Mouse (Mus musculus) liver (tissue): ENCODE results near the gene Ace2.
A peak's percentile ranks its signal among the peaks of the same experiment; 100 is the strongest.

ENCODE experiments used
- DNase-seq: peaks from one replicate; pipeline ENCODE4 v3.0.0-alpha.2; 2020; ENCODE audit warnings: mixed read lengths

Ace2 gene

DNA sequence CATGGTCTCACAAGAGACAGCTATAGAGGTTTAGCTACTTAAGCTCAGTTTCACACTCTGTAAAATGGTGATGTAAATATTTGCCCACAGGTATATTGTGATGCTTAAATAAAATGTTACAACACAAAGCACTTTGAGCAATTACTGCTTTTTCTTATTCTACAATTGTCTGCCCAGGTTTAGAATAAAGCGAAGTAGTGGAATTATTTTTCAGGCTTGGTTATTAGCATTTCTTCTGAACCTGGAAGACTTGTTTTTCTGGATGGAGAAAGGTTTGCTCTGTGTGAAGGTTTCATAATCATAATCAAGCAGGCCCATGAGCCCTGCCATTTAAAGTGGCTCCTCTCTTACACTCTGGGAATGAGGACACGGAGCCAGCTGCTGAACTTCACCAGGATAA lies at the start of gene Ace2:
TSS of gene Ace2 (plus strand) at position 301 of the 400 bp plus-strand sequence.
- DNase-seq, result no peak

DNA sequence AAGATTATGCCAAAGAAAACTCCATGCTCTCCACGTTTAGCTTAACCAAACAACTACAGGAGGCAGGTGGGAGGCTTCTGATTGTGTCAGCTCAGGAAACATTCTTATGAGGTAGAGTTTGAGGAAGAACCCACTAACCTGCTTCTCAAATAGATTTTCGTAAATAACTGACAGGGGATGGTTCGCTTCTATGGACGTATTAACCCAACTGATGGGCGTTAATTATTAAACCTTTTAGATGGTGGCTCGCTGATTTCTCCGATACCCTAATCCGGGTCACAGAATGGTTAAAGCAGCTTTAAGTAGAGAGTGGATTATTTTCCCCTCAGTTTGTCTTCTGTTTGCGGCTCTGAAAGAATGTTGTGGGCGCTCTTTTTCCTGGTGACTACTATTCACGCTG lies 49.2 kb upstream of the Ace2 start:
- no peak for DNase-seq

DNA sequence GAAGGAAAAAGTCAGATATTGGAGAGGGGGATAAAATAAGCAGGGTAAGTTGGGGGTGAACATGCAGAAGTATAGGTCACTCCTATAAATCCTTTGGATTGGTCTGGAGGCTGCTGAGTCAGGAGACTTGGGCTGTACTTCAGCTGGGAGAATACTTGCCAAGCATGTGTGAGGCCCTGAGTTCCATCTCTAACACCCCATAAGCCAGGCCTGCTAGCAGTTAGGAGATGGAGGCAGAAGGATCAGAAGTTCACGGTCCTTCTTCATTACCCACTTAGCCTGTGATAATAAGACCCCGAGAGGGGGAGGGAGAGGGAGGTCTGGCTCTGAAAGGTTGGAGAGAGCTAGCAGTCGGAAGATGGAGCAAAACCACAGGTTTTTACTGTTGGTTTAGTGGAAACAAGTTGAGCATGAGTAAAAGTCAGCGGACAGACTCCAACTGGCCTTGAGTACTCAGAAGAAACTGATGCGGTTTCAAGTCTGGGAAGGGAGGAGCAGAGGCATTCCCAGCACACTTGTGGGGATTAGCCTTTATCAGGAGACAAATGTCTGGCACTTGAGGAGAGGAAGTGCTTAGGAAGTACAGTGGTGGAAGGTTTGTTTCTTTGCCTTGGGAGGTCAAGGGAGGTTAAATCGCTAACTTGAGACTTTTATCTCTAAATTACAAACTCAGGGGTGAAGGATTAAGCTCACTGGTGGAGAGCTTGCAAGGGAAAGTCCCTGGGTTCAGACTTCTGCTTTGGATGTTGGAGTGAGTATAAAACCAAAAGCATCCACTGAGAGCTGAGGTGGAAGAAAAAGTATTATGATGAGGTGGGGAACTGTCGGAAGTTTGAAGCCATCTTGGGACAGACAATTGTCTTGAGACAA lies 46.6 kb upstream of the Ace2 start:
- no peak for DNase-seq

DNA sequence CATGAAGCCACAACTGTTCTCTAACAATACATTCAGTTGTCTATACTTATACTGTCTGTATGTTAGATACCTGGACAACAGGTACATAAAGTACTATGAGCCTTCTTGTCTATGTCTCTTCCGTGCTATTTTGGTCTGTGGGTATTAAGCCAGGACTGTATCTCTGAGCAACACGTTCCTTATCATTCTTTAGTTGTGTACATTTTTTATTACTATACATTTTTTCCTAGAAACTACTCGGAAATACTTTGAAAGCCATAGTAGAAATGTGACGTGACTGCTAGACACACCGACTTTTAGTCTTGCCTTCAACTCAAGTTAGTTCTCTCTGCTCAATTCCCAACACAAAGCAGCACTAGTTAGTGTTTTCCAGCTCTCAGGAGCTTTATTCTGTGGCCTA lies 45.7 kb upstream of the Ace2 start:
- DNase-seq, result no peak

DNA sequence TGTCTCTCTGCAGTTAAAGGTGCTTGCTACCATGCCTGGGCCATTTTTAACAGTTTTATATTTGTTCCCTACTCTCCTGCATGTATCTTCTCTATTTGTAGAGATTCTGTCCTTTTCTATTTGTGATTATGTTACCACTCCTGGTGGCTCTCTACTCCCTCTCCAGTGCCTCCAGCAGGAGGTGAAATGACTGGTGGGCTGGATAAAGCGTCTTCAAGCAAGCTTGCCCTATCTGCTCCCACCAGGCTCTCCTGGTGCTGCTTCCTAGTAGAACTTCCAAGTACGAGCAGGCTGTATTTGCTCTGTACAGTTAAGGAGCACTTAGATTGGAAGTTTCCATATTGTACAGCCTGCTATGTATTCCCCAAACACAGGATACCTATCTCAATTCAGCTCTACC lies 43.3 kb upstream of the Ace2 start:
- DNase-seq, result peak; percentile 35

DNA sequence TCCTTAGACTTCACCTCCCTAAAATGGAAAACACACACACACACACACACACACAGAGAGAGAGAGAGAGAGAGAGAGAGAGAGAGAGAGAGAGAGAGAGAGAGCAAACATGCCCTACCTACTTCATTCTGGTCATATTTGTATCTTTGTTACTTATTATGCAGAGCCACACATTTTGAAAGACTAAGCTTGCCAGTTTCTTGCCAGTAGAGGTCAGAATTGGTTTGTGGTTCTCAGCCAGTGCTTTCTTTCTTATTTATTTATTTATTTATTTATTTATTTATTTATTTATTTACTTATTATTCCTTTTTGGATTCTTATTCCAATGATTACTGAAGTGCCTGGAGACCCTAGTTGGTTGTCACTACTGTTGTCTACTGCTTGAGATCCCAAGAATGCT lies 37.6 kb upstream of the Ace2 start:
- no peak for DNase-seq

DNA sequence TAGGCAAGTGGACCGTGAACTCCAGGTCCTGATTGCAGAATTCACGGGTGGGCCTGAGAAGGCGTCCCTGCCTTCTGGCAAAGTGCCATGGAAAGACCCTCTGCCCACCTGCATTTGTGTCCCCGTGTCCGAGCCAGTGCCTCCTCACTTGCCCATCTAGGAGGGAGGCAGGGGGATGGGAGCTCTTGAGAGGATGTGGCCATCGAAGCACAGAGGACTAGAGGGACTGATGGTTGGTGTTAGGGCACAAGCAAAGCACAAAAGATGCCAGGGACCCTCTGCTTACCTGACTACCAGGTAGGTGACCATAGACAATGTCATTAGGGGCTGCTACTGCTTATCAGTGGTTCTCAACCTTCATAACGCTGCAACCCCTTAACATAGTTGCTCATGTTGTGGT lies 36.9 kb upstream of the Ace2 start:
- no peak for DNase-seq

DNA sequence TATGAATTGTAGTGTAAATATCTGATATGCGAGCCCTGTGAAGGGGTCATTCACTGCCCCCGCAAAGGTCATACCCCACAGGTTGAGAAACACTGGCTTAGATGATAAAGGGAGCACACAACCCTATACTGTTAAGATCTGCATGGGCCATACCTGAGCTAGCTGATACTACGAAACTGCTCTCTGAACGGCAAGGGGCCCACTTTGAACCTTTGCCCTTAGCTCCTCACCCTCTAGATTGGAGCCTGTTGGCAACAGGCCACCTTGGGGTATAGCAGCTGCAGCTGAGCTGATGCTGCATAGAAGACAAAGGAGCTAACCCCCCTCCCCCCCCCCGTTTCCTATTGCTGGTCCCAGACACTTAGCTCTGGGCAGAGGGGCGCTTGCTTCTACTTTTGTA lies 36.5 kb upstream of the Ace2 start:
- no peak for DNase-seq

DNA sequence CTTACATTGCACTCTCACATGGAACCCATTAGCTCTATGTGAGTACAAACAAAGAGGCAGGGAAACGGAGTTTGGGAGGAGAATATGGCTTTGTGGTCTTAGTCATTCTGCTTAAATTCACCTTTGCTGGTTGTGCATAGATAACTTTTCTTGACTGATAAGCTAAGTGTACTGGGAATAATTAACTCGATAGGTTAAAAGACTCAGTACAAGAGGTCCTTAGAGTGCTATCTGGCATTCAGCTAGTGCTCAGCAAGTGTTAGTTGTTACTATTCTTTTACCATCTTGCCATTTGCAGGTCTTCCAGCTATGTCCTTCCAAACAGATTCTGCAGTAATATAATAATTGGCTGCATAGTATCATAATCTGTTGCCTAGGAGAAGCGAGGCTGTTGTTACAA lies 28.0 kb upstream of the Ace2 start:
- no peak for DNase-seq

DNA sequence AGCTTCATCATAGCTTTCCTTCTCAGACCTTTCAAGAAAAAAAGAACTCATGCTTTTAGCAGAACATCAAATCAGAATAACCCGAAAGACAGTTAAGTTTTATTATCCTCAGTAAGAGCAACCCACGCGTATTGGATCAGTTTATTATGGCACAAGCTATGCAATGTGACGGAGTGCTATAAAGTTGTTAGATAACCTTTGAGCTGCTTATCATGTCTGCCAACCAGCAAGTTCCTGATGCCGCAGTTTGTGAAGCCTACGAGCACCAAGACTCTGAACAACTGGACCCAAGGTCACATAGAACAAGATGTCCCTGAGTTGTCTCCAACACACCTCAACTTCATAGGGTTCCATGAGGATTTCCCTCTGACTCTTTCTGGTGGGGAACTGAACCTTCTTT lies 25.4 kb upstream of the Ace2 start:
- DNase-seq, result no peak

DNA sequence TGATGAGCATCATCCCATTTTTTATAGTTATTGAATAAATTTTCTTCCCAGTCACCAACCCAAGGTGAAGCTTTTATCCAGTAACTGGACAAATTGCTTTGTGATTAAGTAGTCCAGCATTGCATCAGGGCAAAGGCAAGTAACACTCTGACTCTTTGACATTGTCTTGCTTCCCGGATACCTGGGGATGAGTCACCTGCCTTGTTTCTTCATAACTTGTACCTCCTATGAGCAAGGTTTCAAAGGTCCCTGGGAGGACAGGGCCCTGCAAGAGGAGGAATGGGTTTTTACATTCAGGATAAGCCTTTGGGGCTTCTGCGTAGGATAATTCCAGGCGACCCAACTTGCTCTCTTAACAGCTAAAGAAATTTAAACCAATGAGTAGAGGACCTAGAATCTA lies 15.2 kb upstream of the Ace2 start:
- no peak for DNase-seq

DNA sequence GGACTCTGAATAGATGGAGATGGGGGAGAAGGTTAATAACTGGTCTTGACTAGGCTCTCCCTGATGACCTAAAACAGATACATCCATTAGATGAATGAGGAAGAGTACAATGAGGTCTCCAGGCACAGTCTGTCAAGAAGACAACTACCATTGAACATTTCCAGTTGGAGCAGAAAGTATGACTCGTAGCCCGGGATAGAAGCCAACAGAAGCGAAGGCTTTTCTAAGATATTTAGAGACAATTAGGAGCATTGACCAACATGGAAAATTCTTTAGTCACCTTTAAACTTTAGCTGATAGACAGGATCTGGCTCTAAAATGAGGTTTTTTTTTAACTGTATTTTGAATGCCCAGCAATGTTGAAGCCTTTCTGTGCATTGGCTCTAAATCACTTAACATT lies 5.6 kb upstream of the Ace2 start:
- DNase-seq, result no peak

DNA sequence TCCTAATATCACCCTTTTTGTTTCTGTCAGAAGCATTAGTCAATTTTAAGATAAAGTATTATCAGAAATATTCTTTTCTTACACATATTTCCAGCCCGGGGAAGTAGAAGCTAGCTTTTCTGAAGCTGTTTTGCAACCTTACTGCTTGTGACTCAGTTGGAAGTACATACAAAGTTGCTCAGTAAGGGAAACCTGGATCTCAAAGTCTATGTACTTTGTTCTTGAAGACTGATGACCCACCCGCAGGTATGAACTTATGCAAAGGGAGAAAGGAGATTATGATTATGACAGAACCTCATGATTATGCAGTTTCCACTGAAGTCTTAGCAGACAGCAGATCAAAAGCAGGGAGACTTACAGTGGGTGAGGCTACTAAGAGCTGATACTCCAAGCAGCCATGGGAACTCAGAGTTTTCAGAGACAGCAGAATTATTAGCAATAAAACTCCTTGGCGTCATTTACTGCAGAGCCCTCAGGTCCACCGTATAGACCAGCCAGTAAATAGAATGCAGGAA lies 3.8 kb upstream of the Ace2 start:
- DNase-seq, result no peak

DNA sequence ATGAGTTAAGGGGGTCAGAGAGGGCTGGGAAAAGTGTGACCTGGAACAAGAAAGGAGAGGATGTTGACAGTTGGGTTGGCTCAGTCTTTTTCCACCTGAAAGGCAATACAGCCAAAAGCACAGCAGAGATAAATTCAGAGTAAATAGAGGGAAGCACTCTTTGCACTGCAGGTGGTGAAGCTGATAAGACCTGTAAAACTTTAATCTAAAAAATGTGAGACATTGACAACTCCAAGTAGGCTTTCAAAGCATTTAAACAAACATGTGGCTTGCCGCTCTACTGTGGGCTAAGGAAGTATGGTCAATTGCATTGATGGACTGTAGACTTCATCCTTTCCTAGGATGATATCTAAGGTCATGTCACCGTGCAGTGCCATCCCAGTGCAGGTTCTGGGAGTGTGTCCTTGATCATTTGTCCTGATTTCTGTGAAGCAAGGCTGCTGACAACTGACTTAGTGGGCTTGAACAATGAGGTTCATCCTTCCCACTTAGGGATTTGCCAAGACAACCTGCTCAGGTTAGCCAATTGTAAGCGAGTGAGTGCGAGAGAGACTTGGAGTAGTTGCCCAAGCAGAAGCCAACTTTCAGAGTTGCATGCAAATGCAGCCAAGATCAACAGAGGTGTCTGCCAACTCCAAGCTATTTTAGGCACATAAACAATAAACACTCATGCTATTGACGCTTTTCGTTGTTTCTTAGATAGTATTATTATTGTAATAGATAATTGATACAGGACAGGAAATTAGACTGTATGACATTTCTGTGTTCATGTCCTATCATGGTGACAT lies 6.5 kb downstream of the Ace2 start:
- DNase-seq, result peak; percentile 3

DNA sequence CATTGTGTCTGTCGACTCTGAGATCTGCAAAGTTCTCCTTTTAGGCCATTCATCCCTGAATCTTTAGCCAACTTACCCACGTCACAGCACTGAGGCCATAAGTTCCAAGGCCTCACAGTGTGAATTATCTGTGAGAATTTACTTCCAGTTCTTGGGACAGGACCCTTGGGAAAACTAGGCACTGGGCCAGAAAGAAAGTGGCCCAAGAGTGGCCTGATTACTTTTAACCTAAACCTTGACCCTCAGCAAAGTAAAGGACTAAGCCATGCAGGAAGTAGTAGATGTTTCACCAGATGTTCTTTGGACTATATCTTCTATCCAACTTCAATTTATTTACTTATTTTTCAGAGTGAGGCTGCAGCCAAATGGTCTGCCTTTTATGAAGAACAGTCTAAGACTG lies 13.6 kb downstream of the Ace2 start:
- DNase-seq, result no peak

DNA sequence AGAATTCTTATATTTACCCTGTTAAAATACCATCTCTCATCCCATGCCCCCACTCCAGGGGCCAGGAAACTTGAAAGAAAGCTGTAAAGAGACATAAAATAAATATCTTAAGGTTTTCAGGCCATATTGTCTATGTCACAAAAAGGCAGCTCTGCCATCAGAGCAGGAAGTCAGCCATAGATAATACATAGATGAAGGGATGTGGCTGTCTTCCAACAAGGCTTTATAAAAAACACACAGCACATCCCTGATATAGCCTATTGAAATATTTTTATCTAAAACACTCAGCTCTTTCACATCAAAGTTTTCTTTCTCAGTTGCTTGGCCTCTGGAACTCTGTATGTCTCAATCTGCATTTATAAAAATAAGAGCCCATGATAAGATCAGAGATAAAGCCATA lies 14.5 kb downstream of the Ace2 start:
- DNase-seq, result no peak

DNA sequence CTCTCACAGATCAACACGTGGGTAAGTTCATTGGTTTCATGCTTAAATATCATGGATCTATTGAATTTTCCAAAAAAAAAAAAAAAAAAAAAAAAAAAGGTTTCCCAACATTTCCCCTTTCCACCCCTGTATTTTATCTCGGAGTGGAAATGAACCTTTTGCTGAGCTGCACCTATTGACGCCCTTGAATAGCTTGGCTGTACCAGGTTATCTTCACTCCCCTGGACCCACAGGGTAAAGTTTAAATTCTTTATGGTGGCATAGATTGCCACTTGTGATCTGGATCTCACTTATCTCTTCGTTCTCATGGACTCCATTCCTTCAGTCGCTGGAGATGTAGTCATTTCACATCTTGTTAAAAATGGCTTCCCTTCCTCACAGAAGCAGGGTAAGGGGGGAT lies 15.5 kb downstream of the Ace2 start:
- no peak for DNase-seq

DNA sequence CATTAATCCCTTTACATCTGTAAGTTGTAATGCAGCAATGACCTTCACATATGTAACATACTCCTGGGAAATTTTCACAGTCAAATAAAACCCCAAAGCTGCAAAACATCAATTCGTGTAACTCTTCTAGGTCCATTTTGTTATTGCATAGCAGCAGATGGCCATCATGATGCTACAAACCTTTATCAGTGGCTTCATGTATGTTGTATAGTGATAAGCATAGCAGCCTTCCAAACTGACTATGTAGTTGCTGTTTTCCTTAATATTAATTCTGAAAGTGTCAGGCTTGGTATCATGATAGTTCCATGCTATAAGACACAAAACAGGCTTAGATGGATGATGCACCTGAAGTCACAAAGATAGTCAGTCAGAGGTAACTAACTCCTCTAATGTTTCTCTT lies 25.5 kb downstream of the Ace2 start:
- no peak for DNase-seq

DNA sequence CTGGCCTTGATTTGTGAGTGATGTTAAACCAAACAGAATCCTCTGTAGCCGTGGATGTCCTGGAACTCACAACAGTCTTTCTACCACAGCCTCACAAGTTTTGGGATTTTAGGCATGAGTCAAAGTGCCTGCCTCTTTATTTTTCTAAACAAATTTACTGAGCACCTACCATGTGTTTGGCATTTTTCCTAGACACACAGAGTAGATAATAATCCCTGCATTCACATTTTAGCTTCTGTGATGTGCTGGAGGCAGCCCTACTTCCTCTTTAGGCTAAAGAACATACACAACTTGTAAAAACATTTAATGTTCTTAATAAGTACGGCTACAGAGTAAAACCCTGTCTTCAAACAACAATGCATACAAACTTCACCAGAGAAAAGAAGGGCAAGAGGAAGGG lies 31.9 kb downstream of the Ace2 start:
- DNase-seq, result no peak

DNA sequence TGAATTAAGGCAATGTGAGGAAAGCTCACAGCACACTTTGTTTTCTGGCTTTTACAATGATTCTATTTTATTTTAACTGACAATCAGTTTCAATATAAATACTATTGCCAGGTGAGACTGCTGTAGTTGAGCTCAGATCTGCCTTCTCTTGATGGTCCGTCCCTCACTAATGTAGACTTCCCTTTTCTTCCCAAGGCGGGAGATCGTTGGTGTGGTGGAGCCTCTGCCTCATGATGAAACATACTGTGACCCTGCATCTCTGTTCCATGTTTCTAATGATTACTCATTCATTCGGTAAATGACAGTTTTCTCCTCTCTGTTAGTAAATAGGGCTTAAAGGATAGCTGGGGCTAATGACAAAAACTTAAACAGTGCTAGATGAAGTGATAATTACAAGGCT lies 34.7 kb downstream of the Ace2 start:
- no peak for DNase-seq

DNA sequence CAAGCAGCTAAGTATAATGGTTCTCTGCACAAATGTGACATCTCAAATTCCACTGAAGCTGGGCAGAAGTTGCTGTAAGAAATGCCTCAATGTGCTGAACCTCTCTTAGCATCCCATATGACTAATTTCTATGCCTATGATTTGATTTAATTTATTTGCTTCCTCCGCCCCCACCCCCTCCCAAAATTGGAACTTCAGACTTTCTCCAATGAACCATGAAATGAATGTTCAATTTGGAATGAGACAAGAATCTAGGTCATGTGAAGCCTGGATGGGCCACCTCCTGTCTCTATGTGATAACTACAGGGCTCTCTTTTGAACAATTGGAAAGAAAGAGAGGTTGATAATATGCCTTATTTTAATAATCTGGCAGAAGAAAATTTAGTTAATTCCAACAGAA lies 36.2 kb downstream of the Ace2 start:
- DNase-seq, result no peak

DNA sequence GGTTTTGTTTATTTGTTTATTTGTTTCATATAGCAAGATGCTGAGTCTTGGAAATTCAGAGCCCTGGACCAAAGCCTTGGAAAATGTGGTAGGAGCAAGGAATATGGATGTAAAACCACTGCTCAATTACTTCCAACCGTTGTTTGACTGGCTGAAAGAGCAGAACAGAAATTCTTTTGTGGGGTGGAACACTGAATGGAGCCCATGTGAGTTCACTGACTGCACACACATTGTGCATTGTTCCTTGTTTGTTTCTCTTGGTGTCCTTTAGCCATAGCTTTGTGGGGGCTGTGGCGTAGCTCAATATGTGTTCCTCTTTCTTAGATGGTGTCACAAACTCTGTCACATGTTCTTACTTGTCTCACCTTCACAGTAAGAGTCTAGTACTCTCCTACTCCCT lies 36.6 kb downstream of the Ace2 start:
- DNase-seq, result no peak

DNA sequence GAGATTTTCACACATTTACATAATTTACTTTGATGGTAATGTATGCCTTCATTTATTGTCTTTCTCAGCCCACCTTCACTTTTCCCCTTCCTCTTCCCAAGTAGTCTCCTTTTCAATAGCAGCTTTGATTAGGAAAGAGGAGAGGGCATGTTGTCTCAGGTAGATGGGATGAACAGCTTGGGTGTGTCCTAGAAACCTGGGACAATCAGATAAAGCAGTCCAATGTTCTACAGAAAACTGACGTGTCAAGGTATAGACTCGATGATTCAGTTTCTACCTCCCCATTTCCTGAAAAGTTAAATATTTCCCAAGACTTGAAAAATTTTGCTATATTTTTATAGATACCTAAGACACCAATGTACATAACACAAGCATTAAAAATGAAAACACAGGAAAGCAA lies 39.7 kb downstream of the Ace2 start:
- no peak for DNase-seq

DNA sequence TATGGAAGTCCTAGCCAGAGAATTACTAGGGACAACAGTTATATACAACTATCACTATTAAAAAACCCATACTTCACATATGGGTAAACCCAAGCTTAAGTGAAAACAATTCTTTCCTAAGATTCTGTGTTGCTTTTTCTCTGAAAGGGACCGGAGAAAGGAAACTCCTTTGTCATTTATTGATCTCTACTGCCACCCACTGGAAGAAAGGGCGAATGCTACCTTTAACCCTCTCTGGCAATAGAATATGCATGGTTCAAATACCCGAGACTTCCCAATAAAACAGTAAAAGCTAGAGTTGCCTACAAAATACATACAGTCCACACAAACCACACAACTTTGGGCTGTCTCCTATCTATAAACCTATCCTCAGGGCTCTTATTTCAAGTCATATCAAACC lies 40.6 kb downstream of the Ace2 start:
- peak; percentile 51 for DNase-seq
